Mouse (Mus musculus) c-Kit-positive CD71-positive TER-119-positive erythroid progenitor cells, embryonic 14.5 days (primary cell): ENCODE measurements around the gene Snrpd3.
"Not testable (repeated sequence)": the region's sequence is repeated elsewhere in the genome, so short reads cannot be mapped to it uniquely, and the experiment has no call there.

ENCODE experiments used
- DNase-seq: peaks from one replicate; pipeline ENCODE4 v3.0.0-alpha.2; 2013; ENCODE audit warnings: low spot score

Snrpd3 gene

DNA sequence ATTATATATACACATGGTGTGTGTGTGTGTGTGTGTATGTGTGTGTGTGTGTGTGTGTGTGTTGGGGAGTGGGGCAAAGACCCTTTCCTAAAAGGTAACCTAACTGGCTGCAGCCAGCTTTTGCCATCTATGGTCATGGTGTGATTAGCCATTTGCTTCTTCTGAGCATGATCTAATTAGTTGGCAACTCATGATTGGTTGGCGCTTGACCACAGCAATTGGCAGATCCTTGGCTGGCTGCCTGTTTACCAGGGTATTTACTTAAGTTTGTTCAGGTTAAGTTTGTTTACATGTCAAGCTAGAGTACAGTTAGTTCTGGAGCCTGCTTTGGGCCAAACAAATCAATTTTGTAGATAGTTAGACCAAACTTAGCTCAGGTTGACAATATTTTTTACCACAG is 15.7 kb upstream of the Snrpd3 start:
- no peak for DNase-seq

DNA sequence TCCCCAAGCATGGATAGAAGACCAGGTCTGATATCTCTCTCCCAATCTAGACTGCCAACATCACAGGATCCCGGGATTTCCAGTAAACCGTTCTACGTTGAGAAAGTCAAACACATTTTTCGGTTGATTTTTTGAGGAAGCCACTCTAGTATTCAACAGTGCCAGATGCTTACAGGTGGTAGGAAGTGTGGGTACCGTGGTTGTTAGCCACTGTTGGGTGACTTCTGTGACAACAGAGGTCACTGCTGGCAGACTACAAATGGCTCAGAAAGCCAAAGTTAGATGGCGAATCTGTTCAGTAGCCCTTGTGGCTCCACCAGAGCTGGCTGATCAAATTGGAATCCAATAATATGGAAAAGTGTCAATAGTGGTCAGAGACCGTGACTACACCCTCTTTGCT is 13.7 kb upstream of the Snrpd3 start:
- DNase-seq = no peak

DNA sequence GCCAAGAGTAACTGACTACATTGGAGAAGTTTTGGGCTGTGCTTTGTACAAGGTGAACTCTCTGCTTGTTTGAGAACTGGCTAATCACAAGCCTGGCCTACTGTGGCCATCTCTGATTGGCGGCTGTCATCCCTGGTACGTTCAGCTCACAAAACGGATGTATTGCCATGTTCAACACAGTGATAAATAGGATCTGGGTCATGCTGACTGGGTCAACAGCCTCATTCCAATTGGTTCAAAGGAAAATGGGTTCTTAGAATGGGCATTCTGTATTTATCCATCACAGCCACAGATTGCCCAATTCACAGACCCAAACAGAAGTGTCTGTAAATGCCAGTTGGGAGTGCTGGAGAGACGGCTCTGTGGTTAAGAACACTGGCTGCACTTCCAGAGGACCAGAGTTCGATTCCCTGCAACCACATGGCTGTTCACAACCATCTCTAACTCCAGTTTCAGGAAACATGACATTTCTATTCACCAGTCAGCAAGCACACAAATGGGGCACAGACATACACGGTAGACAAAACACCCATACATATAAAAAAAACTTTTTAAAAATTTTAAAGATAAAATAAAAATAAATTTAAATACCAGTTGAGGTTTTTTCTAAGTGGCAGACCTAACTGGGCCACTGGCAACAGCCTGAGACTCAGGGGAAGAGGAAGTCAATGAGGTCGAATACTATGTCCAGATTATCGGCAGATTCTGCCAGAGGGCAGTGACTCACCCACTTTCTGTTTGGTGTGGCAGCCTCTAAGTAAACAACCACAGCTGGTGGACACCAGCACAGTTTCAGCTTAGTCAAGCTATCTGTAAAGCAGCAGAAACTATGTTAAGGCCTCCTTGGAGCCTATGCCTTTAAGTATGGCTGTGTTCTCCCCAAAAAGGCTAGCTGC is 12.9 kb upstream of the Snrpd3 start:
- no peak for DNase-seq

DNA sequence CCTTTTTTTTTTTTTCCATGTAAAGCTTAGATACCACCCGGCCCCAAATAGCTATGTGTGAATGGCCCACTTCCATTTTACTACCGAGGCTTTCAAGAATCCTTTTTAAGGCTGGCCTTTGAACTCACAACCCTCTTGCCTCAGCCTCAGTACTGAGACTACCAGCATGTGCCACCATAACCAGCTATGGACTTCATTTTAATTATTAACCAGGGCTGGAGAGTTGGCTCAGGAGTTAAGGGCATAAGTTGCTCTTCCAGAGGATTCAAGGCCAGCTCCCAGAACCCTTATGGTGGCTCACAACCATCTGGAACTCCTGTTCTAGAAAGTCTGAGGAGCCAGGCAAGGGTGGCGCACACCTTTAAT is 12.2 kb upstream of the Snrpd3 start:
- no peak for DNase-seq

DNA sequence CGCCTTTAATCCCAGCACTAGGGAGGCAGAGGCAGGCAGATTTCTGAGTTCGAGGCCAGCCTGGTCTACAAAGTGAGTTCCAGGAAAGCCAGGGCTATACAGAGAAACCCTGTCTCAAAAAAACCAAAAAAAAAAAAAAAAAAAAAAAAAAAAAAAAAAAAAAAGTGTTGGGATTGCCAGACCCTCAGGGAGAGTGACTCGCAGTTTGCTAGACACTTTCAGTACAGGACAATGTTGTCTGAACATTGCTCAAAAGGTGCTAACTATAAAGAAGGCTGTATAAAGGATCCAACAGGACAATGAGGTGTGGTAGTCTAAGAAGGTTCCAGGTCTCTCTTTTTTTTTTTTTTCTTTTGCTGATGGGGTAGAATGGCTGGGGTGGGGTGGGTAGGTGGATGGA is 11.4 kb upstream of the Snrpd3 start:
- not testable (repeated sequence) for DNase-seq

DNA sequence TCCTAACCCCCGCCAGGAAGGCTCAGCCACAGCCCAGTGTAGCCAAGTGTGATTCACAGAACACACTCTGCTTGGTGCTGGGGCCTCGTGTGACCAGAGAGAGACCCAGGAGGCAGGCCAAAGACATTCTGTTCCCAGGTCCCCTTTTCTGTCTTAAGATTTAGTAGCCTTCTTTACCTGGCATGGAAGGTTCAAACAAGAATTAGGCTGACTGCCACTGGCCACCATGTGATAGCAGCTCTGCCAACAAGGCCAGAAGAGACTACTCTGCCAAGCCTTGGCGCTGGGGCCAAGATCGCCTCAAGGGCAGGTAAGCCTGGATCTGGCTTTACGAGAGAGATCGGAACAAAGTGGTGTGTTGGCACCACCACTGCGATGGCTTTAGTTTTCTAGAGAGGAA is 6.9 kb upstream of the Snrpd3 start:
- DNase-seq = no peak

DNA sequence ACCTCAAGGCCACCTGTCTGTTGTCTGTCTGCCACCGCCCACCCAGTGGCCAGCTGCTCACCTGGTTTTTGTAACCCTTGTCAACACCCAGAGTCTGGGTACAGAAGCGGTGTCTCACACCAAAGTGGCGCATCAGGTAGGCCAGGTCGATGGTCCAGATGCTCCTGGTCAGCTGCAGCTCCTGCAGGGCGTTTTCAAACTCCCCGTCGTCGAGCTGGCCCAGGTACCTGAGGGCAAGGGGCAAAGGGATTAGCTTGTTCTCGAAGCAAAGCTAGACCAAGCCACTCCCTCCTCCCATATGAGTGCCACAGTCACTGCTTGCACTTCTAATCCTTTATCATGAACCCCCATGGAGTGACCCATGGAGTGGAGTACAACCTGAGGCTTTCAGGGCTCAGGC is 6.3 kb upstream of the Snrpd3 start:
- DNase-seq = no peak

DNA sequence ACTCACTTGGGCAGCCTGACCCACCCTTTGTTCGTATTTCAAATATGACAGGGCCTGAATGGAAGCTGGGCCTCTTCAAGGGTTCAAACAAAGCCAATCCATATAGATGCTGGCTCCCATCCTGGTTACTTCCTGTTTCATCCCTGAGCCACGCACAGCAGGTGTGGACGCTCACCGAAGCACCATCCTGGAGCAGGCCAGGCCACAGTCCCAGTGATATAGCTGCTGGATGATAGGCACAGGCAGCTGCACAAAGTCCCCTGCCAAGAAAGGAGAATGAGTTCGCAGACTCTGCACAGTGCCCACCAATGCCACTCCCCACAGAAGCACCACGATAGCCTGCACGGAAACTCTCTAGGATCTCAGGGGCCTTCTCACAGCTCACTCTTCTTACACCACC is 5.5 kb upstream of the Snrpd3 start:
- DNase-seq = no peak

DNA sequence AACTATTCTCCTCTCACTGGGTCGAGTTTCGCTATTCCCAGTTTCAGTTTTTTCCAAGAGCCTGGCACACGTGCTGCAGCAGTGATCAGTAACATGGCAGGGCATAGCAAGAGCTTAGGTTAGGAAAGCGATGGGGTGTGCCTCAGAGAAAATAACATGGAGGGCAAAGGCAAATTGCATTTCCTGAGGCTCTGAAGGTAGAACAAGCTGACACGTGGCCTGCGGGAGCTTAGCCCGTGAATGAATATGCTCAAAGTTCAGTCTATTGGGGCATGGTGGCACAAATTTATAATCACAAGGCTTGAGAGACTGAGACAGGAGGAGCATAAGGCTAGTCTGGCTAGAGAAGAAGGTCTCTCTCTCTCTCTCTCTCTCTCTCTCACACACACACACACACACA is 4.6 kb upstream of the Snrpd3 start:
- no peak for DNase-seq

DNA sequence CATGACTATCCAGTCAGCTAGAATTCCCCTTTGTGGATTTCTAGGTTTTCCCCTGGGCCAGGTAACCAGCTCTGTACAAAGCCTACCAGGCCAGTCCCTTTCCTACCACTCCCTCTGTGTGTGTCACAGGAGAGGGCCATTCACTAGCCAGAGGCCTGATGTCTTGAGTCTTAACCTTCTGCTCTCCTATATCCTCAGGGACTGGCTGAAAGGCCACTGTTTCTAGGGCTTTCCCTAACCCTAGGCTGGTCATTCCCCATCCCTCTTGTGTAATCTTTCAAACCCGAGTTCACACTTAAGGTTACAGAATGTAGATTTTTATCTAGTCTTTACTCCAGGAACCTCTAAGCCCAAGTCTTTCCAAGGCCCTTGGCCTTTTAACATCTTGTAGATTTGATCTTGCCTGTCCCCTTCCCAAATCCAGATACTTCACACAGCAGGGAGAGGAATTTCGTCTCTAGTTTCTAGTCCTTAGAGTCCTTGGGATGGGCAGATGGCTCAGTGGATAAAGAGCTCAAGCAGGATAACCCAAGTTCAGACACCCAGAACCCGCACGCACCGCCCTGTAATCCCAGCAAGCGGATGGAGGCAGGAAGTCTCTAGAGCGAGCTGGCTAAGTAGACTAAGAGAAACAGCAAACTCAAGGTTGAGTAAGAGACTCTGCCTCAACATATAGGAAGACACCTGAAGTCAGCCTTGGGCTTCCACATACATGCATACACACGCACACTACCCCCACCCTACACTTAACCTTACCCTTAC is 3.9 kb upstream of the Snrpd3 start:
- DNase-seq = no peak

DNA sequence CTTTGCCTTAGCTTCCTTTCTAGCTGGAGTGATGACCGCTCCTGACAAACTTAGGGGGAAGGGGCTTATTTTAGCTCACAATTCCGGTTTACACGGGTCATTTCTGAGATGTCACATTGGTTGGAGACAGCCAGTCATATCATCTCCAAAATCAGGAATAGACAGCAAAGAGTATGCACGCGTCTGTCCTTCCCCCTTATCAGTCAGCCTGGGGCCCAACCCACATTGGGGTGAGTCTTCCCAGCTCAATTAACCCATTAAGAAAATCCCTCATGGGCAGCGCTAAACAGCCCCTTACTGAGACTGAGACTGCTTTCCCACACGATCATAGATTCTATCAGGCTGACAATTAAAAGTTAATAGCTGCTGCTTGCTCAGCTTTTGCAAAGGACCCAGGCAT is 3.0 kb upstream of the Snrpd3 start:
- DNase-seq = peak; percentile 61

DNA sequence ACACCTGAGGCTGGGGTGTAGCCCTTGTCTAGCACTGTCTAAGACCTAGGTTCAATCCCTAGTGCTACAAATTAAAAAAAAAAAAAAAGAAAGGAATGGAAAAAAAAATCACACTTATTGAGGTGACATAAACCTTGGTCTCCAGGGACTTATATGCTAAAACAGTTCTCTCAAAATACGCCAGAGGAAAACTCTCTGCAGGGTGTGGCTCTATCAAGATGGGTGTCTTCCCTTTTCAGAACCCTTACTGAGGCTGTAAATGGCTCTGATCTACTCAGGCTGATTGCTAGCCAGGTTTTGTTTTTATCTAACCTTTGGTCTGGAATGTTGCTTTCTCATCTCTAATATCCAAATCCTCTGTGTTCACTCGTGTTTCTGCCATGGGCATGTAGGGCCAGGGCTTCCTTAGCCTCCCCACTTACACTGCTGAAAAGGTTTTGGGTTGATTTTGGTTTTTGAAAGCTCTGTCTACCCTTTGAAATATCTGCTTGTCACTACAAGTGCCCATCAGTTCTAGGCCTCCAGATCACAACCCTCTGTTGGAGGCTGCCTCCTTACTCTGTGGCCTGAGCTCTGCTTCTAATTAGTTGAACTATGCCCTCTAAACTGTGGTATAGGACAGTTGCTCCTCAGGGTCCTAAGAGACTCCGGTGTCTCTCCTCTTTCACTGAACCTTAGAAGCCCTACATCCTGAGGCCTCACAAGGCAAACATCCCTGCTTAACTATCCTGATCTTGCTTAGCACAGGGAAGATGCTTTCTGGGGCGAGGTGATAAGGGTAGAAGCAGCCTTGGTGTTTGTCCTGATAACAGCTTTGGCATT is 1.9 kb upstream of the Snrpd3 start:
- DNase-seq = peak; percentile 89

DNA sequence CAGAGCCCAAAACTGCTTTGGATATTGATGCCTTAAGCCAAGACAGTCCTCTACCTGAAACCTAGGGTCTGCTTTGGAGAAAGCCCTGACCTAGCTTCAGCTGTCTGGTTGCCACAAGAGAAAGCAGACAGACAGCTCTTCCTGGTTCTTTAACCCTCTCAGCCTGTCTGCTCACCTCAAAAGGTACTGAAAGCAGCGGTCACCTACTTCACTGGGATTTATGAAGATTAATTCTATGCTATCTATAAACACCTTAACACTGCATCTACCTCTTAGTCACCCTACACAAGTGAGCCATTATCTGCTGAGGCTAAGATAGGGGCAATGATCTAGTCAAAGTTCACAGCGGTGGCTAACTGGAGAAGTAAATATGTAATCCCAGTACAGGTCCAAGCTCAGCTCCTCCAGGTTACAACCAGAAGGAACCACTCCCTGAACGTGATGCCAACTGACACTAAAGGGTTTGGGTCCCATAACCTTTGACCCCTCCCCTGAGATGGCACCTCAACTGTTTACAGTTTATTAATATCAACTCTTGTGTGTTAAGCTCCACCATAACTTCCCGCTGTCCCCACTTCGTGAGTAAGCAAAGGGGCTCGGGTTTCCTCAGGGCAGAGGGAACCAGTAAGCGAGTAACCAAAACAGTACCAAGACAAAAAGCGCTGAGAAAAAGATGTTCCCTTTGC is 1.2 kb upstream of the Snrpd3 start:
- peak; percentile 47 for DNase-seq

DNA sequence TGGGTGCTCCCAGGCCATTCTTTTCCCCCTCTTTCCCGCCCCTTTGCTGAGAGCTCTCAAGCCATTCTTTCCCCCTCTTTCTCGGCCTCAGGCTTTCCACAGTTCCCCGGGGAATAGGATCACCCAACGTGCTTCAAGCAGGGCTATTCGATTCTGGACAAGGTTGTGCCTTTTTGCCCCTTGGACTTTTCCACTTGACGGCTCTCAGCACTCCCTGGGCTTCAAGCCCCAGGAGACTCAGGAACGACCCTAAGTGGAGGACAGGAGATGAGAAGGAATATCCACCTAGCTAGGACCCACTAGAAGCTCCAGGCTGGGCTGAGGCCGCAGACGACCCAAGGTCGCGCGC is 653 bp upstream of the Snrpd3 start:
- no peak for DNase-seq

DNA sequence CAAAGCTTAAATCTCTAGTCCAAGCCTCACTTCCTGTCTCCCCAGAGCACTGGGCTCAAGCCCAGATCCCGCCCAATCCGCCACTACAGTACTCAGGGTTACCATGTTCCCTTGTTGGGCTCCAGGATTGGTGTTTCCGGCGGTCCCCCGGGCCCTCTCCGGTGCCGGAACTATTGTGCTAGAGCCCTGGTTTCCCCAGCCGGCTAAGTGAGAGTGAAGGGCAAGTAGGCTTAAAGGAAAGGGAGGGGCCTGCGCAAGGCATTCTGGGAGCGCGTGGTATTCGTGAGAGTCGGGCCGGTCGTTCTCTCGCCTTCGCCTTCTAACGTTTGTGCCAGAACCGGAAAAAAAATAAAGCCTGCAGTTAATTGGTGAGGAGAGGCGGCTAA is 400 bp downstream of the Snrpd3 start, which contains the start of gene Gucd1:
Gene Gucd1 (minus strand): TSS at position 215 of the 386 bp plus-strand sequence.
- peak; percentile 95 for DNase-seq

DNA sequence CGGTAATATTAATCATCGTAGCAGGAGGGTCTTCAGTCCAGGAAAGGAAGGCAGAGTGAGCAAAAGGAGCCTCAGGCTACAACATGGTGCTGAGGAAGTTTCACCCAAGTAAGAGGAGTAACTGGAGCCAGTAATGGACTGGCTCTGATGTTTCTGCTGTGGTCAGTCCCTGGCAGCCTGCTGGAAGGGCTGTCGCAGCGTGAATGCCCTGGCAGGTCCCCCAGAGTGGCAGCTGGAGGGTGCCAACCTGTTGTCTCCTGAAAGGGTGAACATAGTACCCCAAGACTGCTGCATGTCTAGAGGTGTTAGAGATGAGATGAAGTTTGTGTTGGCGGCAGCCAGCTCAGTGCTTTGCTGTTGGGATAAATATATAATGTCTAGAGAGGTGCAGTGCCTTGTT is 3.2 kb downstream of the Snrpd3 start:
- DNase-seq = no peak

DNA sequence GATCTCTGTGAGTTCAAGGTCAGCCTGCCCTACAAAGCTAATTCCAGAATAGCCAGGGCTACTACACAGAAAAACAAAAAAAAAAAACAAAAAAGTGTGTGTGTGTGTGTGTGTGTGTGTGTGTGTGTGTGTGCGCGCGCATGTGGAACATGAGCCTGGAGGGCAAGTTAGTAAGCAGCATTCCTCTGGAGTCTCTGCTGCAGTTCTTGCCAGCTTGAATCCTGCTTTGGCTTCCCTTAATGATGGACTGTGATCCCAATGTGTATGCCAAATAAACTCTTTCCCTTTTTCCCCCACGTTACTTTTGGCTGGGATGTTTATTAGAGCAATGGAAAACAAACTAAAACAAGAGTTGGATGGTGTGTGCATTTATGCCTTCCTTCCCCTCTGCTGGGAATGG is 4.3 kb downstream of the Snrpd3 start:
- DNase-seq = no peak

DNA sequence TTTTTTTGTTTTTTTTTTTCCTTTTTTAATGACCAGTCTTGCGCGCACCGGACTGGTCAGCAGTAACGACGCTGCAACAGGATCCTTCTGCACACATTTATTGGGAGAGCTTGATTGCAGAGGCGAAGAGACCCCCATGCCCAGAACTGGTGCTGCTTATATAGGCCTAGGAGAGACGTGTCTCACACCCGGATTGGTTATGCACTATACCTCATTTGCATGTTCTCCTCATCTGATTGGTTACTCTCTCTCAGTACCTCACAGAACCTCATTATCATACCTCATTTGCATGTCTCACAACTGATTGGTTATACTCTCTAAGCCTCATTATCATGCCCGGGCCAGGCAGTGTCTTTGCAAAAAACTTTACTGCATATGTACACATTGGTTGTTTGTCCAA is 8.1 kb downstream of the Snrpd3 start:
- DNase-seq = not testable (repeated sequence)

DNA sequence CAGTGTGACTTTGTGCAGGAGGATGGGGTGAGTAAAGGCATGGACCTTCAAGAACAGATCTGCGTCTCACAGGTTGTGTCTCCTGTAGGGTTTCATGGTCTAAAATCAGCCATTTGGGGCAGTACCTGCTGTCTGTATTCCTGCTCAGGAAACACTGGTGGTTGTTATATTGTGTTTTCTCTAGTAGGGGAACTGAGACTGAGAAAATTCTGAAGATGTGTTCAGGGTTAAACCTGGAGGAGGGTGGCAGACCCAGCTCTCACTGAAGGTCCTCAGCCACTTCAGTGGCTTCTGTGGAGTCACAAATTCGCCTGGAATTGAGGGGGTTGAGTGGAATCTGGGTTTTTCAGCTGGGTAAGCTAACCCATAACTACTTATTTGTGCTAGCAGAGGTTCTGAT is 13.0 kb downstream of the Snrpd3 start:
- no peak for DNase-seq

DNA sequence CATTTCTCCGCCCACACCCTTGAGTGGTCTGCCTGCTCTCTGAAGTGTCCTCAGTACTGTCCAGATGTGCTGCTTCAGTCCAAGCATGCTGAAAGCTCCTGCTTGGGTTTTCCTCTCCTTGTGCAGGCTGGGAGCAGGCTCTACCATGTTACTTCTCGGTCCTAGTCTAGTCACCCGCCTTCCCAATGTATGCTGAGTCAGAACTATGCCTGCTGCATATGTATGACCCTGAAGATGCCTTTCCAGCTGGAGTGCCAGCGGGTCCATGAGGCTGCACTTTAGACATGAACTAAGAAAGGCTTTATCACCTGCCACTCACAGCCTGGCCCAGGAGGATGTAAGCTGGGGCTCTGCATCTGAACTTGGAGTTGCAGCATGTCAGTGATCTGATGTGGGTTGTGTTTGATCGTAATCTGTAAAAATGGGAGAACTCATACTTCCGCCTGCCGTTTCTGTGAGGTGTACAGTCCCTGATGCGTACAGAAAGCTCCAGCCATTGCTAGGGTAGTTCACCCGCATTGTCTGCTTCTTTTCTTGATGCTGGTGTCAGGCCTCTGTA is 14.3 kb downstream of the Snrpd3 start:
- no peak for DNase-seq

DNA sequence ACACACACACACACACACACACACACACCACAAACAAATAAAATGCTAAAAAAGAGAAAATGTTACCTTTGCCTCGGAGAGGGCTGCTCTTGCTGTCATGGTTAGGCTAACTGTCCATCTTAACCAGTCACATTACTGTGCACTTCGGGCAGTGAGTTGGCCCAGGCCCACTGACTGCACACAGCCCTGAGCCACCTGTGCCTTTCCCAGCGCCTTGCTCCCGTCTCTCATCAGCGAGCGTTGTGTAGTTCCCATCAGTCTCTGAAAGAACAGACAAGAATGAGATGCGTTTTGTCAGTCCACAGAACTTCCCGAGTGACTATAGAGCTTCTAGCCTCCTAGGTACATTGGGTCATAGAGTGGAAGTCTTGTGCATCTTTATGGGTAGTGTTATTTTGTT is 16.9 kb downstream of the Snrpd3 start:
- DNase-seq = no peak

DNA sequence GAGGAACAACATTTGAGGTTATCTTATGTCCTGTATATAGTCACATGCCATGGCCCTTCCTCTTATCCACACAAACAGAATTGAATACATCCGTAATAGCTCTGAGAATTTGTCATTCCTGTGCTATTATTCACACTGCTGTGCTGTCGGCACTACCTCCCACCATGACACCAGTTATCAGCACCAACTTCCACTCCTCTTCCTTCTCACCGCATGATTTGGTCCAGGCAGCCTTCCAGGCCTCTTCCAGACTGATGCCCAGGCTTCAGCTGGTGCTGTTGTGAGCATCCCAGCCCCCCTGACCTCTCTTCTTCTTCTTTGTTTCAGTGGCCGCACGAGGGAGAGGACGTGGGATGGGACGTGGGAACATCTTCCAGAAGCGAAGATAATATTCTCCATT is 17.6 kb downstream of the Snrpd3 start:
- no peak for DNase-seq
